Mouse (Mus musculus) bone marrow, adult 2 months (tissue): ENCODE measurements around the gene Sap30. TPM values are rescaled to one million over a fixed set of nuclear protein-coding genes. Genes with fewer than 3 reads are reported as not detected.

Source experiments
- H3K27ac ChIP-seq: fragments of 200-500 bp; 2 replicates; pipeline ENCODE4 v1.5.1; 2012; ENCODE audit warnings: low read depth, mild to moderate bottlenecking, control low read depth, inconsistent platforms, low read length; ENCODE audit not compliant: control insufficient read depth, poor library complexity, insufficient read depth
- H3K4me1 ChIP-seq: fragments of 200-500 bp; 2 replicates; pipeline ENCODE4 v1.6.1; 2011; ENCODE audit warnings: low read length; ENCODE audit not compliant: control insufficient read depth, insufficient read depth
- H3K4me3 ChIP-seq: fragments of 200-500 bp; replicated peaks from 2 replicates; pipeline ENCODE3; 2011; ENCODE audit warnings: mild to moderate bottlenecking, low read depth, low read length, control low read depth; ENCODE audit not compliant: control insufficient read depth
- CTCF ChIP-seq: fragments of 200-500 bp; IDR thresholded peaks from 2 replicates; pipeline ENCODE4 v1.5.1; 2011; ENCODE audit warnings: low read length, control low read depth; ENCODE audit not compliant: control insufficient read depth, insufficient read depth
- POLR2A ChIP-seq: fragments of 200-500 bp; IDR thresholded peaks from 2 replicates; pipeline ENCODE4 v1.6.1; 2011; ENCODE audit warnings: low read depth, mild to moderate bottlenecking, control low read depth, low read length, borderline replicate concordance; ENCODE audit not compliant: control insufficient read depth
- WGBS: fragments of 180-500 bp; shearing (Covaris S2); methylation state at CpG from one replicate; pipeline ENCODE4 v1.1.7; 2018; 5-methylcytosine and 5-hydroxymethylcytosine counted together
- polyA plus RNA-seq: library from polyadenylated mRNA; stranded (reverse); fragments of >200 nt; gene quantifications from 2 replicates; pipeline ENCODE4 v1.2.4, GENCODE M21; 2011; ENCODE audit warnings: low replicate concordance; ENCODE audit not compliant: missing spikeins, insufficient read depth, insufficient read length

The Sap30 gene
- polyA plus RNA-seq, 1 experiment: 26.8 TPM

- H3K4me3 ChIP-seq: peak overlapping the region; percentile 84
- no peak for TF ChIP-seq CTCF
- peaks cover 1% of the 10 kb centered on the region; the same call in 1 of the 2 replicates for H3K4me1 ChIP-seq
- peak overlapping the region; percentile 64 for H3K27ac ChIP-seq
- WGBS: under 1% methylated on average over 25 of the region's 25 CpGs
Observed at GRCm38 (mm10) chr8:57488312-57488765, 679 bp upstream of the Sap30 start.

DNA sequence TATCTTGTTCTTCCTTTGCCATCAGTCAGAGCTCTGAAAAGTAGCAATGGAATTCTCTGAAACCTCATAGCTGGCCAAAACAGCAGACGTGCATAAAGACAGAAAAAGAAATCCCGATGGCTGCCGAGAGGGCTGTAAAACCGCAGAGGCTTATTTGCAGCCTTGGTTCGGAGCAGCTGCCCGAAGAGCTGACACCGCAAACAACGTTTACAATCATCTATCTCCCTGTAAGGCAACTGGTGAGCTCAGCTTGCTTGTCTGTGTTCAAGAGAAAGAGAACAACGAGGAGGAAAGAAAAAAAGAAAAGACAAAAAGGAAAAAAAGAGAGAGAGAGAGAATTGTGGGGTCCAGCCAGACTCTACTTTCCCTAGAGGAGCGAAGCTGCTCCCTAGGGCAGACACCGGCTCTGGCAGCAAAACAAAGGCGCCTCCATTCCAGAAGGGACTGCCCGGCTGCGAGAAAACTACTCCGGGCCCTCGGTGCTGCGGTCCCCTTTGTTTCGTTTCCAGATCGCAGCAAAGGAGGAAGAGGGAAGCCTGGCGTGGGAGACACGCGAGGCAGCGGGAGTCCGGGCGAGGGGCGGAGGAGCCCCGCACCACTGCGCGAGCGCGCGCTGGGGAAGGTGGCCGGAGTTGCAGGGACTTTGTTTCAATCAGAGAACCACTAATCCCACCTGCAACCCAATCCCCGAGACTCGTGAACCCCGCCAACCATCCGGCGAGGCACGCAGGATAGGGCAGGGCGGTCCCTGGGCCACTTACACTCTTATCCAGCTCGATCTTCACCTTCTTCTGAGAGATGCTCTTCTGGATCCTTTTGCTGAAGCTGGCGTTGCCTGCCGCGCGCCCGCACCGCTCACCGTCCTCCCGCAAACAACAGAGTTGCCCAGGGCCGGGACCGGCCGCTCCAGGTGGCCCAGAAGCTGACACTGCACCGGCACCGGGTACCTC, 894 bp downstream of the Sap30 start:
- WGBS: under 1% methylated on average over 54 of the region's 54 CpGs
- peaks cover 1% of the 10 kb centered on the region; the same call in 1 of the 2 replicates for H3K4me1 ChIP-seq
- TF ChIP-seq POLR2A (peak; percentile 13; the same call in 1 of the 2 replicates), CTCF (no peak)
- peak overlapping the region; percentile 91 for H3K27ac ChIP-seq
- peak overlapping the region; percentile 98 for H3K4me3 ChIP-seq

- Histone ChIP-seq H3K4me1 (peaks cover 3% of the 10 kb centered on the region), H3K4me3 (no peak overlapping the region), H3K27ac (no peak overlapping the region)
- TF ChIP-seq CTCF (no peak), POLR2A (no peak)
- 84% methylated on average over 4 of the region's 4 CpGs for WGBS
Observed at GRCm38 (mm10) chr8:57480606-57481005, 7.1 kb downstream of the Sap30 start.

- WGBS: 45% methylated on average over 8 of the region's 8 CpGs
- no peak overlapping the region for H3K4me3 ChIP-seq
- H3K27ac ChIP-seq: no peak overlapping the region
- H3K4me1 ChIP-seq: peaks cover 2% of the 10 kb centered on the region
- TF ChIP-seq POLR2A: no peak
- no peak for TF ChIP-seq CTCF
Observed at GRCm38 (mm10) chr8:57479700-57480099, 8.0 kb downstream of the Sap30 start.

- 3% methylated on average over 3 of the region's 3 CpGs for WGBS
- peaks cover 2% of the 10 kb centered on the region for H3K4me1 ChIP-seq
- H3K27ac ChIP-seq: no peak overlapping the region
- no peak overlapping the region for H3K4me3 ChIP-seq
- TF ChIP-seq POLR2A (no peak), CTCF (no peak)
Observed at GRCm38 (mm10) chr8:57478406-57478805, 9.3 kb downstream of the Sap30 start.

DNA sequence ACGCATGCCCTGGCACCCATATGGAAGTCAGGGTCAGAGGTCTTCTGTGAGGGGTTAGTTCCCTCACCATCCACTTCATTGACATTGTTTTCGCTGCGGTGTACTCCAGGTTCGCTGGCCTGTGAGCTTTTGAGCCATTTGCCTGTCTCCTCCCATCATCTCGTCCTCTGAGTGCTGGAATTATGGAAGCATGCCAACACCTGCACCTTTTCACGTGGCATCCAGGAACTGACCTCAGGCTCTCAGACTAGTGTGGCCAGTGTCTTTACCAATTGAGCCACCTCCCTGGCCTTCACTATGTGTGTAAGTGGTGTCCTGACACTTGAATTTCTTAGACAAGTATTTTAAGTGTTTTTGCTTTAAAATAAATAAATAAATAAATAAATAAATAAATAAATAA, 13.9 kb downstream of the Sap30 start:
- TF ChIP-seq CTCF: no peak
- TF ChIP-seq POLR2A: no peak
- no peak overlapping the region for H3K27ac ChIP-seq
- H3K4me1 ChIP-seq: no peaks in the 10 kb centered on the region; the same call in none of the 2 replicates
- 79% methylated on average over 6 of the region's 6 CpGs for WGBS
- no peak overlapping the region for H3K4me3 ChIP-seq

DNA sequence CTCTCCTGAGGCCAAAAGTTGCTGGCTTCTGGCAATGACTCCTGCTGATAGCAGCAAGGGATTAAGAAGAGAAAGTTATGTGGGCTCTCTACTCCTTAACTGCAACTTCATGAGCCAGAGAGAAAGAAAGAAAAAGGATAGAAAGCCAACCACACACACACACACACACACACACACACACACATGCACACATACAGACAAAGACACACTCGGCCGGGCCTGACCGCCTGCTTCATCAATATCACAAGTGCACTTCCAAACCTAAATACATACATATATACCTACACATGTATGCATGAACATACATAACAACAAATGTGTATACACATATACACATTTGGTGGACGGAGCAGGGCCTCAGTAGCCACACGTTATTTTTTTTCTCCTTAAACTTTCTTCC, 16.8 kb downstream of the Sap30 start:
- Histone ChIP-seq H3K4me3 (no peak overlapping the region), H3K27ac (no peak overlapping the region), H3K4me1 (no peaks in the 10 kb centered on the region; the same call in 1 of the 2 replicates)
- 88% methylated on average over 5 of the region's 5 CpGs for WGBS
- TF ChIP-seq CTCF: no peak
- no peak for TF ChIP-seq POLR2A

DNA sequence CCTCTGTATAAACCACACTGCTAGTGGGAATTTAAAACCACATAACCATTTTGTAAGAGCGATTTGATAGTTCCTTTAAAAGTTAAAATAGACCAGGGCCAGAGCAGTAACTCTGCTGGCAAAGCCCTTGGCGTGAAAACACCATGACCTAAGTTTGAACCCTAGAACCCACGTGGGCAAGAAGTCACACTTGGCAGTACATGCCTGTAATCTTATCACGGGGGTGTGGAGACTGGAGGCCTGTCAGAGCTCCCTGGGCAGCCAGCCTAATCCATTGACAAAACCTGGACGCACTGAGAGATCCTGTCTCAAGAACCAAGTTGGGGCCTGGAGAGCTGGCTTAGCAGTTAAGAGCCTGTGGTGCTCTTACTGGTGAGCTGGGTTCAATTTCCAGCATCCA, 19.0 kb downstream of the Sap30 start:
- Histone ChIP-seq H3K4me1 (no peaks in the 10 kb centered on the region; the same call in 1 of the 2 replicates), H3K27ac (no peak overlapping the region), H3K4me3 (no peak overlapping the region)
- 17% methylated on average over 5 of the region's 5 CpGs for WGBS
- TF ChIP-seq CTCF: no peak
- no peak for TF ChIP-seq POLR2A
